Mouse (Mus musculus) midbrain, embryonic 11.5 days (tissue): ENCODE results near the gene Trim44. TPM values are rescaled to one million over a fixed set of nuclear protein-coding genes. Genes with fewer than 3 reads are reported as not detected.

Source experiments
- polyA plus RNA-seq: library from polyadenylated mRNA; unstranded; fragments of >200 nt; fragmentation: Nextera tagmentation; extraction: Ambion mirVana; gene quantifications from 2 replicates; pipeline ENCODE4 v1.2.1, GENCODE M21; 2014

Gene Trim44
- polyA plus RNA-seq, 1 experiment from 2014 or later: 40.7 TPM

Other genes with a start within 250 kb of the Trim44 start
- 53.1 and 57.7 TPM in 2 replicates for gene Ldlrad3, start 221.4 kb downstream of the Trim44 start, polyA plus RNA-seq
- gene Fjx1, start 44.7 kb upstream of the Trim44 start, polyA plus RNA-seq: 25.2 and 25.5 TPM in 2 replicates
- 1.8 and 1.9 TPM in 2 replicates for gene Pamr1, start 142.2 kb upstream of the Trim44 start, polyA plus RNA-seq